Mouse (Mus musculus) neutrophil, adult 65 days (primary cell): Measurements from ENCODE around the gene Dtnbp1. TPM values are rescaled to one million over a fixed set of nuclear protein-coding genes. Genes with fewer than 3 reads are reported as not detected.

Source experiments
- total RNA-seq: library from RNA; stranded (reverse); gene quantifications from 2 replicates; pipeline ENCODE4 v1.2.4, GENCODE M21; 2023

Dtnbp1 gene
- 37.9 and 51.8 TPM in 2 replicates for total RNA-seq

GRCm38 (mm10) chr13:45001911-45002615 is at the start of gene Dtnbp1:
Dtnbp1 (minus strand) TSS chr13:45002147.

Other genes starting within 250 kb of the Dtnbp1 start
- 0.19 TPM in 1 of 2 replicates, not detected in the other for gene Gm9817, start 76.5 kb upstream of the Dtnbp1 start, total RNA-seq